Mouse (Mus musculus) forebrain, embryonic 14.5 days (tissue): ENCODE measurements around the gene Opn1sw. TPM values are rescaled to one million over a fixed set of nuclear protein-coding genes. Genes with fewer than 3 reads are reported as not detected.

Experiments used
- ATAC-seq: fragments of 200-750 bp; cut with Nextera tagmentation; 2 replicates; pipeline ENCODE4 v1.8.0; 2017; ENCODE audit warnings: mild to moderate bottlenecking, moderate library complexity
- DNase-seq: peaks from one replicate; pipeline ENCODE4 v3.0.0-alpha.2; 2015; ENCODE audit warnings: low spot score
- H3K27ac ChIP-seq: fragments of 300-500 bp; sonication (generic); 2 replicates; pipeline ENCODE4 v1.5.1; 2014; ENCODE audit warnings: low read depth, mild to moderate bottlenecking, control low read depth, low read length, moderate library complexity
- H3K27me3 ChIP-seq: fragments of 300-500 bp; sonication (generic); replicated peaks from 2 replicates; pipeline ENCODE4 v1.6.1; 2014; ENCODE audit warnings: low read length, control low read depth, mixed read lengths; ENCODE audit not compliant: control insufficient read depth, insufficient read depth
- H3K36me3 ChIP-seq: fragments of 300-500 bp; sonication (generic); 2 replicates; pipeline ENCODE4 v1.6.1; 2014; ENCODE audit warnings: low read length, control low read depth; ENCODE audit not compliant: control insufficient read depth, insufficient read depth
- H3K4me1 ChIP-seq: fragments of 300-500 bp; sonication (generic); 2 replicates; pipeline ENCODE4 v1.6.1; 2014; ENCODE audit warnings: antibody characterized with exemption, low read length, control low read depth; ENCODE audit not compliant: control insufficient read depth, insufficient read depth
- H3K4me2 ChIP-seq: fragments of 300-500 bp; sonication (generic); 2 replicates; pipeline ENCODE4 v1.6.1; 2014; ENCODE audit warnings: mild to moderate bottlenecking, control low read depth, low read length
- H3K4me3 ChIP-seq: fragments of 300-500 bp; sonication (generic); 2 replicates; pipeline ENCODE4 v1.5.1; 2014; ENCODE audit warnings: low read depth, low read length, control low read depth
- H3K9ac ChIP-seq: fragments of 300-500 bp; sonication (generic); 2 replicates; pipeline ENCODE4 v1.6.1; 2014; ENCODE audit warnings: mild to moderate bottlenecking, low read length, control low read depth, moderate library complexity
- H3K9me3 ChIP-seq: fragments of 300-500 bp; sonication (generic); replicated peaks from 2 replicates; pipeline ENCODE4 v1.6.1; 2016; ENCODE audit warnings: low read length, control low read depth, mixed read lengths; ENCODE audit not compliant: control insufficient read depth
- WGBS: fragments of 180-500 bp; shearing (Covaris S2); extraction: QIAGEN DNeasy Blood & Tissue Kit; methylation state at CpG from one replicate; pipeline ENCODE4 v1.1.7; 2014; 5-methylcytosine and 5-hydroxymethylcytosine counted together
- microRNA-seq: library from miRNA; unstranded; fragments of <30 nt; microRNA quantifications from one replicate; pipeline ENCODE4, GENCODE M21; 2016
- polyA plus RNA-seq: library from polyadenylated mRNA; unstranded; fragments of >200 nt; fragmentation: Nextera tagmentation; extraction: Ambion mirVana; gene quantifications from 2 replicates; pipeline ENCODE4 v1.2.1, GENCODE M21; 2014

The Opn1sw gene
- polyA plus RNA-seq, 1 experiment from 2014 or later, result 0.33 TPM

DNA sequence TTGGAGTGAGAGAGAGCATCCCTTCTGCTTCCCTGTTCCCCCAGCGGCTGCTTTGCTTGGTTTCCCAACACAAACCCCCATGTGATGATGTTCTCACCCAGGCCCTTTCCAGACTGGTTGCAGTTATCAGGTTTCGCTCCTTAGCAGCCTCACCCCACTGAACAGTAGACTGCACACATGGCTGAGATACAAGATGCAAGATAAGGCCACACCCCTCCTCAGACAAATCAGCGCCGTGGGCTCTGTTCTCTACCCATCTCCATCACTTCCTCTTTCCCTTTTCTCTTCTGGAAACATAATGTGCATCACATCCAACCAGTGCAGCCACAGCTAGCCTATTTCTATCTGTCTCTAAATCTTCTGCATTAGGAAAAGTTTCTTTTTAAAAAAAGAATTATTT lies 58.8 kb downstream of the Opn1sw start:
- Histone ChIP-seq H3K36me3 (no peaks in the 10 kb centered on the region), H3K9ac (no peak overlapping the region), H3K9me3 (no peaks in the 10 kb centered on the region), H3K4me2 (no peak overlapping the region), H3K4me3 (no peak overlapping the region), H3K27ac (no peak overlapping the region), H3K4me1 (no peaks in the 10 kb centered on the region), H3K27me3 (no peaks in the 10 kb centered on the region)
- no peak for DNase-seq
- WGBS, result 71% methylated on average over 4 of the region's 4 CpGs
- no peak for ATAC-seq

DNA sequence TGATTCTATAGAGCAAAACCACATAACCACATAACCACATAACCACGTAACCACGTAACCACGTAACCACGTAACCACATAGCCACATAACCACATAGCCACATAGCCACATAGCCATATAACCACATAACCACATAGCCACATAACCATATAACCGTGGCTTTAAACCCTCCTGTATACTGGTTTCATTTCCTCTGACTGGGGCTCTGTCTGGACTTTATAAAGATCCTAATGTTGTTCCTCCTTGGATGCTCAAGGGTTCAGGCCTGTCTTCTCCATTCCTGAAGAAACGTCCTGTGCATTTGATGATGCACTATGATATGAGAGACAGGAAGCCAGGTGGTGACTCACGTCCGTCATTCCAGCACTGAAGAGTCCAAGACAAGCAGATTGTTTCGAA lies 61.3 kb downstream of the Opn1sw start:
- no peak overlapping the region for H3K4me3 ChIP-seq
- no peaks in the 10 kb centered on the region for H3K36me3 ChIP-seq
- H3K9ac ChIP-seq, result no peak overlapping the region
- no peak for ATAC-seq
- H3K9me3 ChIP-seq, result no peaks in the 10 kb centered on the region
- H3K27ac ChIP-seq, result no peak overlapping the region
- WGBS, result 90% methylated on average over 9 of the region's 9 CpGs
- H3K27me3 ChIP-seq, result no peaks in the 10 kb centered on the region
- H3K4me1 ChIP-seq, result no peaks in the 10 kb centered on the region
- DNase-seq, result no peak
- H3K4me2 ChIP-seq, result no peak overlapping the region

Small RNA genes lying within 50 kb of the gene (microRNA-seq; reads per million reads assigned to microRNA genes)
- not detected for gene Gm26220
- gene Gm44354, result not detected

Other genes starting within 250 kb of the Opn1sw start
- gene Rbm28, start 223.5 kb downstream of the Opn1sw start, polyA plus RNA-seq, result 34.3 and 36.6 TPM in 2 replicates
- gene Prrt4, start 208.9 kb downstream of the Opn1sw start, polyA plus RNA-seq, result 1.9 and 3.8 TPM in 2 replicates
- 34.5 and 50.2 TPM in 2 replicates for gene Impdh1, start 172.1 kb downstream of the Opn1sw start, polyA plus RNA-seq
- 46.6 and 54.6 TPM in 2 replicates for gene Hilpda, start 116.0 kb downstream of the Opn1sw start, polyA plus RNA-seq
- gene Fam71f2, start 108.9 kb downstream of the Opn1sw start, polyA plus RNA-seq, result 0.53 and 1.0 TPM in 2 replicates
- not detected in 2 replicates for gene Fam71f1, start 69.3 kb downstream of the Opn1sw start, polyA plus RNA-seq
- 196 and 210 TPM in 2 replicates for gene Calu, start 40.4 kb downstream of the Opn1sw start, polyA plus RNA-seq
- gene Ccdc136, start 7.8 kb upstream of the Opn1sw start, polyA plus RNA-seq, result 40.2 and 42.2 TPM in 2 replicates
- gene Flnc, start 44.8 kb upstream of the Opn1sw start, polyA plus RNA-seq, result 1.1 and 2.5 TPM in 2 replicates
- 340 and 395 TPM in 2 replicates for gene Atp6v1f, start 79.2 kb upstream of the Opn1sw start, polyA plus RNA-seq
- gene Atp6v1fnb, start 83.0 kb upstream of the Opn1sw start, polyA plus RNA-seq, result 0.27 TPM in 1 of 2 replicates, not detected in the other
- 5.8 and 10.6 TPM in 2 replicates for gene Kcp, start 119.5 kb upstream of the Opn1sw start, polyA plus RNA-seq
- 0.98 and 1.4 TPM in 2 replicates for gene Irf5, start 138.2 kb upstream of the Opn1sw start, polyA plus RNA-seq
- 97.5 and 105 TPM in 2 replicates for gene Tnpo3, start 221.4 kb upstream of the Opn1sw start, polyA plus RNA-seq